Mouse (Mus musculus) liver, adult 2 months (tissue): ENCODE measurements around the gene Sart3. TPM values are rescaled to one million over a fixed set of nuclear protein-coding genes. Genes with fewer than 3 reads are reported as not detected.

Source experiments
- DNase-seq: peaks from one replicate; pipeline ENCODE4 v3.0.0-alpha.2; 2011; ENCODE audit warnings: low read depth, low spot score; ENCODE audit errors: extremely low read depth
- H3K27ac ChIP-seq: fragments of 200-500 bp; replicated peaks from 2 replicates; pipeline ENCODE4 v1.5.1; 2012; ENCODE audit warnings: low read depth, mild to moderate bottlenecking, control low read depth, inconsistent platforms, low read length; ENCODE audit not compliant: insufficient read depth
- H3K27me3 ChIP-seq: fragments of 200-500 bp; 2 replicates; pipeline ENCODE4 v1.6.1; 2012; ENCODE audit warnings: mild to moderate bottlenecking, moderate library complexity, low read length, inconsistent platforms; ENCODE audit not compliant: control insufficient read depth, insufficient read depth
- H3K36me3 ChIP-seq: fragments of 200-500 bp; 2 replicates; pipeline ENCODE4 v1.6.1; 2012; ENCODE audit warnings: low read length, inconsistent platforms; ENCODE audit not compliant: control insufficient read depth, insufficient read depth
- H3K4me1 ChIP-seq: fragments of 200-500 bp; 2 replicates; pipeline ENCODE4 v1.6.1; 2011; ENCODE audit warnings: low read length; ENCODE audit not compliant: control insufficient read depth, insufficient read depth
- H3K4me3 ChIP-seq: fragments of 200-500 bp; 2 replicates; pipeline ENCODE4 v1.5.1; 2011; ENCODE audit warnings: low read depth, mild to moderate bottlenecking, control low read depth, low read length, moderate library complexity; ENCODE audit not compliant: insufficient read depth
- H3K79me2 ChIP-seq: fragments of 200-500 bp; 2 replicates; pipeline ENCODE4 v1.6.1; 2012; ENCODE audit warnings: inconsistent platforms, mild to moderate bottlenecking, low read length, moderate library complexity; ENCODE audit not compliant: control insufficient read depth, insufficient read depth
- H3K9ac ChIP-seq: fragments of 200-500 bp; 2 replicates; pipeline ENCODE4 v1.6.1; 2012; ENCODE audit warnings: low read depth, mild to moderate bottlenecking, control low read depth, inconsistent platforms, low read length
- CTCF ChIP-seq: fragments of 200-500 bp; IDR thresholded peaks from 2 replicates; pipeline ENCODE4 v1.5.1; 2011; ENCODE audit warnings: low read depth, low read length, control low read depth
- POLR2A ChIP-seq: fragments of 200-500 bp; IDR thresholded peaks from 2 replicates; pipeline ENCODE4 v1.6.1; 2011; ENCODE audit warnings: low read length, control low read depth; ENCODE audit not compliant: insufficient read depth; ENCODE audit errors: extremely low read depth
- WGBS: fragments of 180-500 bp; shearing (Covaris S2); methylation state at CpG from one replicate; pipeline ENCODE4 v1.1.7; 2018; 5-methylcytosine and 5-hydroxymethylcytosine counted together
- polyA plus RNA-seq: library from polyadenylated mRNA; depleted of rRNA; stranded (reverse); fragments of >200 nt; gene quantifications from 2 replicates; pipeline ENCODE4 v1.2.3, GENCODE M21; 2012
- total RNA-seq: library from RNA; depleted of rRNA; stranded (reverse); fragments of >200 nt; gene quantifications from 2 replicates; pipeline ENCODE4 v1.2.3, GENCODE M21; 2014

The Sart3 gene
- total and polyA plus RNA-seq, 2 experiments = 6.0 to 9.0 TPM

DNA sequence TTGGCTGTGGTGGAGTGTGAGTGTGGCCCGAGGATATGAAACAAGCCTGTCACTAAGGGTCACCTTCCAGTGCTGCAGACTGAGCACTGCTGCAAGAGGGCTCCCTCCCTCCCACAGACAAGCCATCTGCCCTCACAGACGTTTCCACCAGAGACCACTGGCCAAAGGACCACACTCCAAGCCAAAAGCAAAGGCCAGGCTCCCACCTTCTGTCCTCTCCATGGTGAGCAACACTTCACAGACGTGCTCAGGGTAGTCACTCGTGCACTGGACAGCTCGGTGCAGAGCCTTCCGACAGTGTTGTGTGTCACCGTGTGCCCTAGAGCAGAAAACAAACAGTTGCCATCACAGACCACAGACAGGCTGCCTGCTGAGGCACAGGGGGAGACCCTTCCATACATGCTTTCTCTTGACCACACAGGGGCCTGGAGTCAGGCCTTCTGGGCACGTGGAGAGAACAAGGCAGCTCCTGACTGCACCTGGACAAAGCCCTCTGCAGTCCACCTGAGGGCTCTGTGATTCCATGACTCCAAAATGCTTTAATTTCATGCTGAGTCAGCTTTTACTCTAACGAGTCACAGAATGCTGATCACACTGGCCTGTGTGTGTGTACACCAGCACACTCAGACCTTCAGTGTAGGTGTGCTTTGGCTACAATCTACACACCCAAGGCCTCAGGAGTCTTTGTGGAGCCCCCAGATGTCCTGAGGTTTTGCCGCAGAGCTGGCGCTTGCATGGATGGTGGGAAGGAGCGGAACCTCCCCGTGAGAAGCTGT, 23.6 kb downstream of the Sart3 start:
- H3K36me3 ChIP-seq = peaks cover 15% of the 10 kb centered on the region
- no peak overlapping the region for H3K27ac ChIP-seq
- WGBS = 95% methylated on average over 13 of the region's 13 CpGs
- no peaks in the 10 kb centered on the region for H3K4me1 ChIP-seq
- TF ChIP-seq POLR2A = no peak
- TF ChIP-seq CTCF = no peak
- DNase-seq = no peak
- H3K4me3 ChIP-seq = no peak overlapping the region
- no peak overlapping the region for H3K9ac ChIP-seq
- H3K79me2 ChIP-seq = no peaks in the 10 kb centered on the region
- H3K27me3 ChIP-seq = no peaks in the 10 kb centered on the region

DNA sequence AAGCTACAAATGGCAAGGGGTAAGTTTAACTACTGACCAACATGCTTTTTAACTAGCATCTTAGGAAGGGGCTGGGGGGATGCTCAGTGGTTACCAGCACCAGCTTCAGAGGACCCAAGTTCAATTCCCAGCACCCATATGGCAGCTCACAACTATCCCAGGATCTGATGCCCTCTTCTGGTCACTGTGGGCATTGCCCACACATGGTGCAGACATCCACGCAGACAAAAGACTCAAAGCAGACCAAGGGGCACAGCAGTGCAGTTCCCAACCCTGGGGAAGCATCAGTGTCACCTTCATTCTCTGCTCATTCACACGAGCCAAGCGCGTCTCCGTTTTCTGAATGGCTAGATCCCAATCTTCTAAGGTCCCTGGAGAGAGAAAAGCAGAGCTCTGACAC, 24.7 kb downstream of the Sart3 start:
- H3K79me2 ChIP-seq = no peaks in the 10 kb centered on the region
- no peak overlapping the region for H3K9ac ChIP-seq
- WGBS = 96% methylated on average over 5 of the region's 5 CpGs
- no peak overlapping the region for H3K4me3 ChIP-seq
- no peaks in the 10 kb centered on the region for H3K27me3 ChIP-seq
- TF ChIP-seq CTCF (peak; percentile 39; the same call in 1 of the 2 replicates), POLR2A (no peak)
- no peaks in the 10 kb centered on the region for H3K4me1 ChIP-seq
- no peak overlapping the region for H3K27ac ChIP-seq
- no peak for DNase-seq
- peaks cover 17% of the 10 kb centered on the region for H3K36me3 ChIP-seq

GRCm38 (mm10) chr5:113737607-113738237, 34.6 kb downstream of the Sart3 start:
- Histone ChIP-seq H3K4me1 (peaks cover 8% of the 10 kb centered on the region), H3K27me3 (no peaks in the 10 kb centered on the region), H3K36me3 (peaks cover 6% of the 10 kb centered on the region; the same call in 1 of the 2 replicates), H3K4me3 (no peak overlapping the region), H3K9ac (no peak overlapping the region), H3K79me2 (0 out of 2 replicates have a peak, but pooled peaks cover 5% of the 10 kb centered on the region), H3K27ac (no peak overlapping the region)
- TF ChIP-seq CTCF = no peak
- TF ChIP-seq POLR2A = no peak
- DNase-seq = no peak
- WGBS = 97% methylated on average over 11 of the region's 11 CpGs

GRCm38 (mm10) chr5:113736522-113737164, 35.7 kb downstream of the Sart3 start:
- Histone ChIP-seq H3K9ac (peak overlapping the region; percentile 67; the same call in 1 of the 2 replicates), H3K27me3 (no peaks in the 10 kb centered on the region), H3K4me3 (peak overlapping the region; percentile 86), H3K4me1 (peaks cover 8% of the 10 kb centered on the region), H3K79me2 (0 out of 2 replicates have a peak, but pooled peaks cover 5% of the 10 kb centered on the region), H3K36me3 (peaks cover 6% of the 10 kb centered on the region; the same call in 1 of the 2 replicates), H3K27ac (peak overlapping the region; percentile 55; the same call in 1 of the 2 replicates)
- TF ChIP-seq CTCF (no peak), POLR2A (no peak)
- WGBS = 36% methylated on average over 15 of the region's 15 CpGs
- DNase-seq = no peak

GRCm38 (mm10) chr5:113736113-113736502, 36.2 kb downstream of the Sart3 start:
- Histone ChIP-seq H3K4me3 (peak overlapping the region; percentile 86), H3K9ac (peak overlapping the region; percentile 67), H3K27me3 (no peaks in the 10 kb centered on the region), H3K79me2 (0 out of 2 replicates have a peak, but pooled peaks cover 5% of the 10 kb centered on the region), H3K27ac (peak overlapping the region; percentile 55), H3K4me1 (peaks cover 8% of the 10 kb centered on the region), H3K36me3 (peaks cover 6% of the 10 kb centered on the region; the same call in 1 of the 2 replicates)
- DNase-seq = no peak
- no peak for TF ChIP-seq CTCF
- TF ChIP-seq POLR2A = no peak
- WGBS = 1% methylated on average over 10 of the region's 10 CpGs
